In genomic region chr11:99042834-99043431, GRCm38 (mm10) we compare ENCODE assay signal across 7 mouse cellular contexts. TPM values are rescaled to one million over a fixed set of nuclear protein-coding genes. Genes with fewer than 3 reads are reported as not detected.
DNase-seq lines count a peak whose midpoint lies in the region; TF ChIP-seq lines count a peak whose summit lies in the region.

No protein-coding gene starts in this region.

- no peak for TF ChIP-seq POLR2A in cortical plate, adult 2 months (IDR thresholded peaks at IDR 0.05; ENCODE audit: extremely low read depth, insufficient read depth, low read length)

- H3K27me3 ChIP-seq in midbrain, embryonic 10.5 days (ENCODE audit: low read depth, poor library complexity, severe bottlenecking): peaks cover 6% of the 10 kb centered on the region; the same call in 1 of the 2 replicates

- intact Hi-C loops in heart, postnatal 10 days (cut with DNase I): no loop called here
- intact Hi-C loops in left cerebral cortex, postnatal 4 days (cut with DNase I): no loop called here

- WGBS in midbrain, embryonic 10.5 days: 68% methylated on average over 12 of the region's 12 CpGs

- H3K4me3 ChIP-seq in cortical plate, adult 2 months (ENCODE audit: insufficient read depth, low read length): peak overlapping the region; percentile 43
- H3K4me3 ChIP-seq in midbrain, embryonic 10.5 days: peak overlapping the region; percentile 62

- peak; percentile 39 for DNase-seq in NIH3T3 (ENCODE audit: low read depth)
- peak; percentile 66 to 74 for DNase-seq in heart, postnatal 10 days
- DNase-seq in kidney, postnatal 25 days: peak; percentile 85 to 93
- no peak for DNase-seq in midbrain, embryonic 10.5 days (ENCODE audit: low spot score)
- no peak for DNase-seq in testis, postnatal 14 days (ENCODE audit: low spot score)
- no peak for DNase-seq in left cerebral cortex, postnatal 4 days

- no peaks in the 10 kb centered on the region for H3K9me3 ChIP-seq in midbrain, embryonic 10.5 days (replicated peaks)

- TF ChIP-seq CTCF in cortical plate, adult 2 months (IDR thresholded peaks at IDR 0.05; ENCODE audit: extremely low read depth, insufficient read depth, low read length): no peak

- H3K36me3 ChIP-seq in midbrain, embryonic 10.5 days: peaks cover 38% of the 10 kb centered on the region

- H3K27ac ChIP-seq in cortical plate, adult 2 months (ENCODE audit: insufficient read depth, low read length): no peak overlapping the region
- H3K27ac ChIP-seq in midbrain, embryonic 10.5 days (replicated peaks): peak overlapping the region; percentile 92

- H3K4me1 ChIP-seq in cortical plate, adult 2 months (ENCODE audit: control insufficient read depth, insufficient read depth, low read length): peaks cover 1% of the 10 kb centered on the region; the same call in 1 of the 2 replicates
- H3K4me1 ChIP-seq in midbrain, embryonic 10.5 days: peaks cover 77% of the 10 kb centered on the region

RNA-seq across cellular contexts. Expression of gene Igfbp4, which starts 1.9 kb away (rescaled TPM):
- 106 and 120 TPM in 2 replicates for polyA plus RNA-seq in cortical plate, adult 2 months (2012; rRNA removed)
- total RNA-seq in heart, postnatal 10 days (2021): 100 to 1,000 TPM; 192 to 218 TPM
- polyA plus RNA-seq in midbrain, embryonic 10.5 days (2016; fragmentation: Nextera tagmentation; extraction: Ambion mirVana): 290 and 322 TPM in 2 replicates
- total RNA-seq in left cerebral cortex, postnatal 4 days (2021): 10 to 100 TPM; 66.1 to 80.1 TPM

RNA-seq across cellular contexts. Expression of gene Top2a, which starts 18.9 kb away (rescaled TPM):
- 0.93 and 1.8 TPM in 2 replicates for polyA plus RNA-seq in cortical plate, adult 2 months (2012; rRNA removed)
- total RNA-seq in heart, postnatal 10 days (2021): 10 to 100 TPM; 53.3 to 57.0 TPM
- 357 and 364 TPM in 2 replicates for polyA plus RNA-seq in midbrain, embryonic 10.5 days (2016; fragmentation: Nextera tagmentation; extraction: Ambion mirVana)
- 10 to 100 TPM; 28.2 to 28.4 TPM for total RNA-seq in left cerebral cortex, postnatal 4 days (2021)

RNA-seq across cellular contexts. Expression of gene Tns4, which starts 46.2 kb away (rescaled TPM):
- polyA plus RNA-seq in cortical plate, adult 2 months (2012; rRNA removed): 0.17 and 0.25 TPM in 2 replicates
- under 1 TPM; 0.12 TPM for total RNA-seq in heart, postnatal 10 days (2021)
- polyA plus RNA-seq in midbrain, embryonic 10.5 days (2016; fragmentation: Nextera tagmentation; extraction: Ambion mirVana): 0.55 and 0.84 TPM in 2 replicates
- total RNA-seq in left cerebral cortex, postnatal 4 days (2021): not detected

Comparison
In these comparisons a context has a peak if more than half of its experiments do, and no peak if none do; other contexts are left out.
1. DNase-seq: peak in NIH3T3 (single experiment), heart, postnatal 10 days (2 of 2) and kidney, postnatal 25 days (2 of 2); none in midbrain, embryonic 10.5 days (single experiment), testis, postnatal 14 days (single experiment) and left cerebral cortex, postnatal 4 days (single experiment).